Mouse (Mus musculus): ENCODE data around the gene Nr6a1.

DNA sequence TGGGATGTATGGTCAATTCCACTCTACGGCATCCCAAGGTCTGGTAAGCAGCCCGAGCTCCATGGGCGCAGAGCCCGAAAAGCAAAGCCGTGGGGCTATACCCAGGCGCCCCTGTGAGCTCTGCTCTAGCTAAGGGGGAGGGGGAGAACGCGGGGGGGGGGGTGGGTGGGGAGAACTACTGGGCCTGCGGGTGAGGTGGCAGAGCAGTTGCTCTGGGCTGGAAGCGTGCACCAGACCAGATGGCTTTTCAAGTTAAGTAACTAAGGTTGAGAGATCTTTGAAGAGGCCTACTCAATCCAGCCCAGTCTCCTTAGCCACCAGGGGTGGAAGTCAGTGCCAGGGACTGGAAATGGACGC is 214.7 kb downstream of the Nr6a1 start:
- TF ChIP-seq CTCF (IDR thresholded peaks at IDR 0.05; ENCODE audit: control insufficient read depth, insufficient read depth, insufficient read length) (no peak), MAX (IDR thresholded peaks at IDR 0.05) (no peak), CEBPB (IDR thresholded peaks at IDR 0.05; ENCODE audit: low read depth) (no peak), MYOG (IDR thresholded peaks at IDR 0.05; ENCODE audit: control insufficient read depth, extremely low read depth, insufficient read length) (no peak), USF1 (IDR thresholded peaks at IDR 0.05; ENCODE audit: low read depth) (no peak), MYOD1 (IDR thresholded peaks at IDR 0.05; ENCODE audit: control insufficient read depth, insufficient read length, low read depth) (no peak), FOSL1 (IDR thresholded peaks at IDR 0.05; ENCODE audit: insufficient read depth, low read length, poor library complexity, severe bottlenecking) (no peak)
